Mouse (Mus musculus) layer of hippocampus, postnatal 14 days (tissue): ENCODE measurements at regions not wholly inside any gene's neighbourhood (a gene's known extent, or its start where the extent isn't known, plus 50 kb on each side); places are given as distances from the start of the nearest gene placed in this dataset.
A peak's percentile ranks its signal among the peaks of the same experiment; 100 is the strongest.

Source experiments
- DNase-seq, 2 experiments: peaks; one replicate each; pipeline ENCODE4 v3.0.0; 2021 to 2022; ENCODE audit warnings: low spot score in 2 of 2, mixed read lengths in 1 of 2

DNA sequence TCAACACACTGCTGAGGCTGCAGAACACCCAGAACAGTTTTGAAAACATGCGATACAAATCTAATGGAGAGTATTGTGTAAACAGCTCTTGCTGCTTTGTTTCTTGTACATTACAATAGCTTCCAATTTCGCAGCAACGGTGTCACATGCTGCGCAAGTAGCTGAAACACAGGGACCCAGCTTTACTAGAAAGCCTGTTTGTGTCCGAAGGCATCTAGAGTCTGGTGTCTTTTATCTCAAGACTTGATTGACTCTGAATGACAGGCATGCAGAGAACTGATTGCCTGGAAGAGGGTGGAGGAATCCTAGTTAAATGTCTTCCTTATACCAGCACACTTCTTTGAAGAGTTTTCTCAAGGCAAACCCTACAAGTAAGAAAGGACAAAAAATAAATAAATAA, 66.1 kb upstream of the Fgf10 start:
- no peak for DNase-seq

DNA sequence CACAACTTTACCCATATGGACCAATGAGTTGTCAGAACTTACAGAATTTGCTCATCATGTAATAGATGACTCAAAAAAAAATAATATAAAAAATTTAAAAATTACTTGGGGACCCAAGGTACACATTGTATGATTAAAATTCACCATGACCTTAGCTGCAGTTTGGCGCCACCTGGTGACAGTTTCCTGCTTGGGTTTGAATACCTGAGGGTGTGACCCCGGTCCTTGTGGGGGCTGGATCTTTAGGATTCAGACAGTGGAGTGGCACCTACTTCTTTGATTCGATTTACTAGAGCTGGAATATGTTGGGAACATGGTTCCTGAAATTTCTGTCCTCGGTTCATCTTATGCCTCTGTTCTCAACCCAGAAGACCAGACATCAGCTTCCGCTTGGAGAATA, 72.7 kb upstream of the Fgf10 start:
- peak in 1 of 2 experiments; percentile 1 for DNase-seq

DNA sequence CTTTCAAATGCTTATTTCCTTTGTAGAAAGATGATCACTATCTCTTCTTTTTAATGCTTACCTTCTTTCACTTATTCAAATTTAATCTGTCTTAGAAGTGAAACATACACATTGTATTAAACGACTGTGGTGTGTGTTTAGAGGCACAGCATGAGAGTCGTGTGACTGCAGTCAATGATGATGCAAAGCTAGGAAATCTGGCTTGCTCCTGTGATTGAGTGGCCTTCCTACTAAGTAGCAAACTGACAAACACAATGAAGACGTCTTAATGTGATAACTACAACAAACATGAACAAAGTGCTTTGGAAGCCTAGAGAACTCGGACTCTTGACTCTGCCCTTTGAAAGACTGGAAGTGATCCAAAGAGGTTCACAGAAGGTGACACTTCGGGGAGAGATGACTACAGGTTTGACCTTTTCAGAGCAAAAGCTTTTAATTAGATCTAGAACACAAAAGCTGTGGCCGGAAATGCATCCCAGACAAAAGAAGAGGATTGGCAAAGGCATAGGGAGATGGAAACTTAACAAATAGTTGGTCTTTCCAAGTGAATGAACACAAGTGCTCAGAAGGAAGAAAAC, 73.3 kb upstream of the Fgf10 start:
- no peak for DNase-seq

DNA sequence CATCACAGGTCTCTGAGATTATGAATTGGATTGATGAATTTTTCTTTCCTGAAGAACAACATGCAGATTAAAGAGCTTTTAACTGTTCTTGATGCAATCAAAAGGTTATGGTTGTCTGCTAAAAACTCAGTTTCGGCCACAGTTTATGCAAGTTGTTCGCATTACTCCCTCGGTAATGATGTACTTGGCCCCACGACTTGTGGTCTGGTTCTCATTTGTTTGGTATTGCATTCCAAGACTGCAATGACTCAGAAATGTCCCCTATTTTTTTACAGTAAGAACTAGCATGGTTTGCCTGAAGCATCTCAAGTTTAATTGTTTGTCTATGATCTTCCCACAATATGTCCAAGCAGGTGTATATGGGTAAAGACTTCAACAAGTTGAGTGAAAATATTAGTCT, 77.5 kb upstream of the Fgf10 start:
- DNase-seq: no peak

DNA sequence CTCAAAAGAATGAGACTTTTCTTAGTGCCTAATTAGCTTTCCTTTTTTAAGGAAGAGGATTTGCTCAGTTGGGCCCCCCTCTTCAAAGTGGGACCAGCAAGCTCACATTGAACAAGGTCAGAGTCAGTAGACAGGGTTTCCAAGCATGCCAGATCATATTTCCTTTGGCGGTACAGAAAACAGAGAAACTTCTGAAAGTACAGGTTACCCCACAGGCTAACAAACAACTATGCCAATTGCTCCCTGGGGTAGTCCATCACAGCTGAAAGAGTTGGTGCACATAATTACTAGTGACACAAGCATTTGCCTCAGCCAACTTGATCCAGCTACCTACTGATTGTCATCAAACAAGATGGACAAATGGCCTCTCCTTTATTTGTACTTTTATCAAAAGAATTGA, 97.0 kb upstream of the Fgf10 start:
- no peak for DNase-seq

DNA sequence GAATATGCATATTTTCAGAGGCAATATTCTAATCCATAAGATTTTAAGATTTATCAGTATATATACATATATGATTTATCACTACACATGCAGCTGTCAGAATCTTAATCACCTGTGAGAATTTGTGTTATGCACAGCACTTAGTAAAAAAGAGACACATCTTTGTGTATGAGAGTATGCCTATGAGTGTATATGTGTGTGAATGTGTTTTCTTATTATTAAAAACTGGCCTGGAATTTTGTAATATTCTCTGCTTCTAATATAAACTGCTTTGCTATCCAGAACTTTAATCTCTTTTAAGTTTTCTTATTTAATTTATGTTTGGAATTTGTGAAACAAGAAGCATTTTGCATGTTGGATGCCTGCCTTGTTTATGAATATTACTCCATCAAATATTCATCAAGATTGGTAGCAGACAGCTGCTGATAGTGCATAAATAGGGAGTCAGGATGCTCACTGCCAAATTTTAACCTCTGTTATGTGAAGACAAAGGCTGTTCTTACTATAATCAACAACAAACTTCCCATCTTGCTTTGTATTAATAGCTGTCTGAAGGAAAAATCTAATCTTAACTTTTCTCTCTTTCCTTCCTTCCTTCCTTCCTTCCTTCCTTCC, 104.3 kb upstream of the Fgf10 start:
- no peak for DNase-seq

DNA sequence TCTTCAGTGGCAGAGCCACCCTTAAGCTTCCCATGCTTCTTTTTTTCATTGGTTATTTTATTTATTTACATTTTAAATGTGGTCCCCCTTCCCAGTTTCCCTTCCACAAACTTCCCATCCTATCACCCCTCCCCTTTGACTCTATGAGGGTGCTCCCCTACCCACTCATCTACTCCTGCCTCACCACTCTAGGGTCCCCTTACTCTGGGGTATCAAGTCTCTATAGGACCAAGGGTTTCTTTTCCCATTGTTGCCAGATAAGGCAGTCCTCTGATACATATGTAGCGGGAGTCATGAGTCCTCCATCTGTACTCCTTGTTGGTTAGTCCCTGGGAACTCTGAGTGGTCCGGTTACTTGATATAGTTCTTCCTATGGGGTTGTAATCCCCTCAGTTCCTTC, 110.6 kb upstream of the Fgf10 start:
- DNase-seq: no peak

DNA sequence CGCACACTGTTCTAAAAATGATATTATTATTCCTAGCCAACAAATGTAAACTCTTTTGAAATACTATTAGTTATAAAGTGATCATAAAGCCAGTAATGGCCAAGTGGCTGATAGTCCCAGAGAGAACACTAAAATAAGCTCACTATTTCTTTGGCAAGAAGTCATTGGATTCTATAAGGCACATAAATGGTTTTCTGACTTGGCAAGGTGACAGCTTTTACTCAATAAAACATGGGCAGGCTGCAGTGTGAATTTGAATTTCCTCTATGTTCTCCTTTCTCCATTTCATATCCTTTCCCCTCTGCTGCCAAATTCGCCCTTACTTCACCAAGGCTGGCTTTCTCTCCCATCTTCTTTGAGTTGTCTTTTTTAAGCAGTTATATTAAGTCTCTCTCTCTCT, 117.6 kb upstream of the Fgf10 start:
- DNase-seq: no peak

DNA sequence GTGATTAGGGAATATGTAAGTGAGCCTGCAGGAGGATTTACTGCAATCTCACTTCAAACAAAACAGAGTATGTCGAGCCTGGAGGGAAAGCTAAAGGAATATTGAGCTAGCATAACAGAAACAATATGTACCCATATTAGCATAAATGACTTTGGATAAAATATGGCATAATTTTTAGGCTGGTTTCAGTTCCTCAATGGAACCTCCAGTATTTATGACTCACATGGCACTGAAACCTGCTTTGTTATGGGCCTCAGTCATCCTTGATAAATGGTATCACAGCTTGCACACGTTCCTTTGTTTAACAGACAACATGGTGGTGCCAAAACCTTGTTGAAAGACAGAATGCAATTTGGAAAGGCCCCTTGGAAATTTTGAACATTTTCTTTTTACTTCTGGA, 130.8 kb upstream of the Fgf10 start:
- DNase-seq: no peak

DNA sequence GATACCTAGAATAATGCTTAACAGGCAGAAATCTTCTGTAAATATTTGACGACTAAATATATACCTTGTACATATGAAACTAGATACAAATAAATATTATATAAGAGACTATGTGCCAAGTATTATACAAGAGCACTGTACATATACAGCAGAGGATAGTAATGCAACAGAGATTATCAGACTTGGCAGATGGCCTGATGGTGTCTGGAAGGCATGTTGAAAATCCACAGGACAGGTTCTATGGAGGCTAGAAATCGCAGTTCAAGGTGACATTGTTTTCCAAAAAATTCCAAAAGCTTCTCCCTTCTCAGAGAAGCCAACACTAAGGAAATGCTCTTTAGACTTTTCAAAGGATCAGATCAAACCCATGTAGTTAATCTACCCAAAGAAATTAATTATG, 126.9 kb upstream of the Mrps30 start:
- DNase-seq: no peak

DNA sequence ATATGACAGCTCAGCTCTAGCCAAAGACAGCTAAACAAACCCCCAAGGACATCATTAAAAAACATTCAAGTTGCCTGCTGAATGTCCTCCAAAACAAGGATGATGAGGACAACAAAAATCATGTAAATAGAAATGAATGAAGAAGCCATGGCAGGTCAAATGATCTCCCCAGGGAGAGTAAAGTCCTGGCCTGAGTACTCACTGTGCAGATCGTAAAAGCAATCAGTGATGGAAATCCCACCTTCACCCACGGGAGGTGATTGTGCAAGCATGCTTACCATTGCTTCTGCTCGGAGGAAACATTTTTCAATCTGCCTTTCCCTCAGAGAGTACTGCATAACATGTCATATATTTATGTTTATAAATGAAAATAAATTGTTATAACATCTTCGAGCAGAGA, 119.1 kb upstream of the Mrps30 start:
- no peak for DNase-seq

DNA sequence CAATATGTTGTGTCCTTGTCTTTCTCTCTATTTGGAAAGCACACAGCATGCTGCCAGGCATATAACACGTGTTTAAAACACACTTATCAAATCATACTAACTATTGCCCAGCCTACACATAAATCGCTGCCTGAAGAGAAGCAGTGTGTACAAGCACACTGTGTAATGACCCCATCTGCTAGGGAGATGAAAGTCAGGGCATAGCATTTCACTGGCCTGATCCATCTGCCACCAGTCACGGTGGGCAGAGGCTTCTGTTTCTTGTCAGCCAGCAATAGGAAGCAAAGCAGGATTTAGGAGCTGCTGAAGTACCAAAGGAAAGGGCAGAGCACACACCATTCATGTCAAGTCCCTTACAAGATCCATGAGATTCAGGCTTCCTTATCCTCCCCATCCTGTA, 103.6 kb upstream of the Mrps30 start:
- peak; percentile 1 to 8 for DNase-seq

DNA sequence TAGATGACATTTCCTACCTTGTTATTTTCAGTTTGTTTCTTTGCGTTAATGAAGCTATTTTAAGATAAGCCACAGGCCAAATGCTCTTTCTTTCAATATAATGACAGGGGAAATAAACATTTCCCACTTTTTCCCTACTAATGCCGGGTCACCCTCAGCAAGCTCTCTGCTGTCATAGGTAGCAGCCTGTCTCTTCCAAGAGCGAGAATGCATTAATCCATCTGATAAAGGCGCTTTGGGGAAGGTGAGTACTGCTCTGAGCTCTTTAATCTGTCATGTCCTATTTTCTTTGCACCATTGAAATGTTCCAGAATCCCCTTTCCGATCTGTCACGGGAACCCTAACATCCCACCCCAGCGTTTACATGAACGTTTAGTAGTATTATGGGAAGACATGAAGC, 96.0 kb upstream of the Mrps30 start:
- no peak for DNase-seq

DNA sequence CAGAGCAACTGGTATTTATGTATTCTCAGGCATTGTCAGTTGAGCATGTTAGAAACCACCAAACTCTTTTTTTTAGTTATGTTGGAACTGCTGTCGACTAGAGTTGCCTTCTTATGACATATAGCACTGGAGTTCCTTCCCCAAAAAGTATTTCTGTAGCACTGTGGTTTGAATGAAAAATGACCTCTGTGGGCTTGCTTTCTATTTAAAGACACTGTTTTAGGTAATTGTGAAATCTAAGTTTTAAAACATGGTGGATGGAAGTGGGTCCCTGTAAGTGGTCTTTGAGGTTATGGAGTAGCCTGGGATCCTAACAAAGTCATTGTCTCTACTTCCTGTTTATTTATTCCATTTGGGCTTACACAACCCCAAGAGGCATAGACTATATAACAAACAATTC, 93.2 kb upstream of the Mrps30 start:
- DNase-seq: no peak

DNA sequence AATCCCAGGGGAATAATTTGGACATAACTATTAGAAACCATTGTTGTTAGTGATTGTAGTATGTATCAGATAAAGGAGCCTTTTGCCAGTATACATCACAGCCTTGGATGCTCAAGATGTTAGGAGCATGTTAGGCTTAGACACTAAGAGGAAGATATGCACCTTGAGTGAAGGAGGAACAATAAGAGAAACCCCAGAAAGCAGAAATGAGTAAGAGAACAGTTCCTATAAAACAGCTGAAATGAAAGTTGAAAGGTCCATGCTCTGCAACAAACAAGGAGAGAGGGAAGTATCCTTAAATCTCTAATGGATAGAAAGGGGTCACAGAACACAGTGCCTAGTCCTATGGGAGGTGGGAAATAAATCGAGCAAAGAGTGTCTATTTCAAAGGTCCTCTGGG, 91.4 kb upstream of the Mrps30 start:
- no peak for DNase-seq

DNA sequence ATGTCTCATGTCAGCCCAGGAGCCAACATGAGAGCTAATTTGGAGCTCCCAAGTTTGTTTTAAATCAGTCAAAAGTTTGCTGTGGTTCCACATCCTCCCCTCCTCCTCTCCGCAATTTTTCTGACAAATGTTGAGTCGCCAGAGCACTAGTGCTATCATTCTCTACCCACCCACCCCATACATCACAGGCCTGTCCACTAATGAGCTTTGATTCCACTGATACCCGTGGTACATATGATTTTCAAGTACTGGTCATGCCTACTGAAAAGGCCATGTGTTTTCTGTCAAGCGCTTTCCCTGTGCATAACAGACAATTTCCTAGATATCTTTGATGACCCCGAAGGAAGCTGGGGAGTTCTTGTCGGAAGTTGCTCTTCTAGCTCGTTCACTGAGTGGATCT, 85.5 kb upstream of the Mrps30 start:
- no peak for DNase-seq

DNA sequence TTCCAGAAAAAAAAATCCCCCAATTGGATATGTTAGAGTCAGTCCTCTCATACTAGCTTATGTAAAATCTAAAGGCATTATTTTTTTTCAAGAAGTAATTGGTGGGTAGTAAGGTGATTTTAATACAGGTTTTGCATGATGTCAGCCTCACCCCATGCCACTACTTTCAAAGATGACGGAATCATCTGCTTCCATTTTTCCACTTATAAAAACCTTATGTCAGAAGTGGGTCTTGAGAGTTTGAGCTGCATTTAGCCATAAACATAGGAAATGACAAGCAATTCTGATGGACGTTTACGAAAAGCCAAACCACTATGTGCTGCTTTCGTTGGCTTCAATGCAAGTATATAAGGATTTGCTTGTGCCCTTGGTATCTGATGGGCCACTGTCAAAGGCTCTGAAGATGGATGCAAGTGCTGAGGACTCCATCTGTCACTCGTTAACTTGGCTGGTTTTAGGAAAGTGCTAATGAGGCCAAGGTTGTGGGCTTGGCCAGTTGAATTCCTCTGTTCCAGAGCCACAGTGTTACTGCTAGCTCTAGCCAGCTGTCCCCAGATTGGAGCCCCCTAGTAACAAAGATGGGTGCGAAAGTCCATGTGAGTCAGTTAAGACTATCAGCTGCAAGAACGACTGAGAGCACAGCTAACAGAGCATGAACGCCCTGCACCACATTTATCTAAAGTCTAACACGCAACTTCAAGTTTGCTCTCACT, 72.8 kb upstream of the Mrps30 start:
- no peak for DNase-seq

DNA sequence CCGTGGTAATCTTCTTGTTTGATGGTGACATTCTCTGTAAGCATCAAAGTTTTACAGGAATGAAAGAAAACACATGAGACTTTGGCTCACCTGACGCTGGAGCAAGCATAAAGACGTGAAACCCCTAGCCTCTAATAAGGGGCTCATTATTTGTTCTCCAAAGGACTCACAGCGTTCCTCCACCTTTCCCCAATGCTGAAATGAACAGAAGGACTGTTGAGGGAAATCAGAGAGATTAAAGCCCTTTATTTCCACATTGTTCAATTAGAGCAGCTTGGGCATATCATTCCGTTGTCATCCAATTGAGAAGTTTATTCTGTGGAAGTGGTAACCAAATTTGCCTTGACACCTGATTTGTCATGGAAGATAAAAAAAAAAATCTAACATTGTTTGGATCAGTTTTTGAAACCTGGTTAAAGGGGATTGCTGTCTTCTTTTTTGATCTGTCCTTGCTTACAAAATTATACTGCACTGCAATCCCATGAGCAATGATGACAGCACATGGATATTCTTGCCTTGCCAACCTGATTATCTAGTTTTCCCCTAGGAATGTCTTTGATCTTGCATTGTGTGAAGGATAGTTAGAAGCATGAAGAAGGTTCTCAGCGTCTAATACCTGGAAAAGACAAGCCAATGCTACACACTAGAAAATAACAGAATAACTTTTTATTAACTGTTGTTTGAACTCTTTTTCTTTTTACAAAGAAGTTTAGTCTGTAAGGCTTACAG, 62.1 kb upstream of the Mrps30 start:
- DNase-seq: no peak

DNA sequence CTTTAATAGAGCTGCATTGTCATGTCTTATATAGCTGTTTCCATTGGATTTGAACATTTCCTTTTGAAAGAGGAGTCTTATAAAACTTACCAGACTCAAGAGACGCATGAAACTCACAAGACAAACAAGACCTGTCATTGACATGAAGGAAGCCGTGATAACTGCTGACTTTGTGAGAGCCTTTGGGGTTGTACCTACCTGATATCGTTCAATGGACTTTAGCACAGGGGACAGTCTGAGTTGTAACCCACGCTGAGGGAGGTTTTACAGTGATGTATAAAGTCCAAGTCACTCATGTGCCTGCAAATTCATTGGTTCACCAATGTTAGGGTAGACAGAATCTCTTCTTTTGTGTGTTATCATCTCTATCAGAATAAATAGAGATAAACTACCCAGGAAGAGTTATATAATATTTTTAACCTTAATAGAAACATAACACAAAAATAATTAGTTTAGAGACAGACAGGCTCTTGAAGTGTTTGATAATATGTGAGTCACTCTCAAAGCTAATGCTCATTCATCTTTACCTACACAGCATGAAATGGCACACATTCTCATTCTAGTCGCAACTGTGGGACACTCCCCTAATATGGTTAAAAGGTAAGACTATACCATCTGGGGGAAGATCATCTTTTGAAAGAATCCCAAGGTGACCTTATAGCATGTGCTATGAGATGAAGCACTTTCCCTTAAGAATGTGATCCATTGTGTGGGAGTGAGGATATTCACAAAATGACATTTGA, 54.4 kb upstream of the Mrps30 start:
- no peak for DNase-seq
